Mouse (Mus musculus): ENCODE data around the gene Llgl2.
A peak's percentile ranks its signal among the peaks of the same experiment; 100 is the strongest.

The Llgl2 gene

DNA sequence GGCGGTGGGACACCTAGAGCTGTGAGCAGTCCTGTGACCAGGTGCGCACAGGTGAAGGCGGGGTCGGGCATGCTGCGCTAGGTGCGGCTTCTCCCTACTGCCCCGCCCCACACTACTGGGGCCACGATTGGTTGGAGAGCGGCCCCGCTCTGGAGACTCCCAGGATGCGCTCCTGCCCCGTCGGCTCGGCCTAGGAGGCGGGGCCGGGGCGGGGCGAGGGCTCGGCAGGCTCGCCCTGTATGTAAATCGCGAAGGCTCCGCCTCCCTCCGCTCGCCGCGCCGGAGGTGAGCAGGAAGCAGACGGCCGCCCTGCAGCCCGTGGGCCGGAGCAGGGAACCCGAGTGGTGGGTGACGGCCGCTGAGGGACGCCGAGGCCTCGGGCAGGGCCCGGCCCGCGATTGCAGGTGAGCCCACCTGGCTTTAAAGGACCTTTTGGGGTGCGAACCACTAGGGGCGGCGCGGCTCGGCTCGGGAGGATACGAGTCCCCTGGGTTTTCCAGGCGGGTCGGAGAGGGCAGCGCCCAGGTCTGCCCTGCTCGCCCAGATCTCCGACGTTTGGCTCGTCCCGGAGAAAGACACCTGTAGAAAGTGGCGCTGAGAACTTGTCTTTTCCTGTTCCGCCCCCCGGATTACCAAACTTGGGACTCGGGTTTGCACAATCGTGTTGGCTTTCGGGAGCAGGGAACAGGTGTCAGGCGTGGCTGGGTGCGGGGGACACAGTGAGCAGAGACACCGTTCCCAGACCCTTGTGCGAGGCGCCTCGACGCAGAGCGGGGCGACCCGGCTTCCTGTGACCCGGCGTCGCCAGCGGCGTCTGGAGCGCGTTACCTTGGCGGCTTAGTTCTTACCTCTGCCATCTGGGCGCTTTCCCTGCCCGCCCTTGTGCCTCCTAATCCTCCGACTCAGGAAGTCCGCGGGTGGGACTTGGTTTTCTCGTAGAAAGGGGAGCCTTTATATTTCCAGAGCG, at the start of gene Llgl2:
Gene Llgl2 (plus strand): TSS at position 276 of the 967 bp plus-strand sequence.
- peak; percentile 65 to 71 for DNase-seq (ENCODE audit: low spot score in 2 of 2)

GRCm38 (mm10) chr11:115774653-115775052, 49.2 kb upstream of the Llgl2 start:
- no peak for DNase-seq (ENCODE audit: low spot score in 2 of 2)

- peak; percentile 23 to 32 for DNase-seq (ENCODE audit: low spot score in 2 of 2)
Measured at GRCm38 (mm10) chr11:115775821-115776665, 47.8 kb upstream of the Llgl2 start.

DNA sequence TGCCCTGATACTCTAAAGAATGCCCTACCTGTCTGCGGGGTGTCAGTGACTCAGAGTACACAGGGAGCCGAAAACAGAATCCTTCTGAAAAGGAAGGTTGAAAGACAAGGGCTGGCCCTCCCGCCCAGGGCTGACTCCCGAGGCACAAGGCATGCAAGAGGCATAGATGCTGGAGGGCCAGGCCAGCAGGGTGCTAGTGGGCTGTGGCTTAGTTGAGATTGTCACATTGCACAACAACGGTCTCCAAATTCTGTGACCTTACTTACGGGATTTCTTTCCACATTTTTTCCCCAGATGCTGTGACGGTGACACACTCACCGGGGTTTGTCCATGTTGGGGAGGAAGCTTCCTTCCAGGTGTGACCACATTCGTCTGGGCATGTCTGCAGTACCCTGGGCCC, 46.9 kb upstream of the Llgl2 start:
- no peak for DNase-seq (ENCODE audit: low spot score in 2 of 2)

DNA sequence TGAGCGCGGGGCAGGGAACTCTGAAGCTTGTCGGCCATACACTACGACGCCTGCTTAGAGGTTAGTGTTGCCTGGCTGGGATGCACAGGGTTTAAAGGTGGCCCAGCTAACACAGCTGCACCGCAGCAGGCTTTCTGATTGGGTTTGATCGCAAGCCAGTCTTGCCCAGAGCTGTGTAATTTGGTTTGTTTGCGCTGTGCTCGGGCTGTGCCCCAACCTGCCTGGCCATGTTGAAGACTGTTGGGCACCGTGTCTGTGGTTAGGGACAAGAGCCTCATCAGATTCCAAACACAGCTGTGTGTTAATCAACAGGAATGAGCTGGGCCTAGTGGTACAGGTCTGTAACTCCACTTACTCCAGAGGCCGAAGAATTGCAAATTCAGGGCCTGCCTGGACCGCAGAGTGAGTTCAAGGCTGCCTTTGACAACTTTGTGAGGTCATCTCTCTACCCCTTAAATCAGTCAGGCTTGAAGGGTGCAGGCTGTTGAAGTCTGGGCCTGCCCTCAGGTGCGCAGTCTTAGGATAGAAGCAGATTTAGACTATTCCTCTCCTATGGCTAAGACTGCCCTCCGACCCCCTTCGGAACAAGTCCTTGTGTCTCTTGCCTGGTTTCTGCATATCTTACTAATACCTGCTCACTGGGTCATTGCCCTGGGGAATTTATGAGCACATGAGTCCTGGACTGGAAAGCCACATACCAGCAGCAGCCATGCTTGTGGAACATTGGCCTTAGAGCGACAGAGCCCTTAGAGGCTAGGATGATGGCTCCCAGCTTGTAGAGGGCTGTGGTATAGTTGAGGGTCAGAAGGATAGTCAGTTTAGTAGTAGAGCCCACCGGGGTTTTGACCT, 46.1 kb upstream of the Llgl2 start:
- DNase-seq (ENCODE audit: low spot score in 2 of 2) = peak in 1 of 2 experiments; percentile 22

- DNase-seq (ENCODE audit: low spot score in 2 of 2) = peak; percentile 71 to 77
Measured at GRCm38 (mm10) chr11:115779038-115779571, 44.7 kb upstream of the Llgl2 start.

GRCm38 (mm10) chr11:115780141-115781070, 43.4 kb upstream of the Llgl2 start:
- DNase-seq (ENCODE audit: low spot score in 2 of 2) = peak; percentile 72 to 83

DNA sequence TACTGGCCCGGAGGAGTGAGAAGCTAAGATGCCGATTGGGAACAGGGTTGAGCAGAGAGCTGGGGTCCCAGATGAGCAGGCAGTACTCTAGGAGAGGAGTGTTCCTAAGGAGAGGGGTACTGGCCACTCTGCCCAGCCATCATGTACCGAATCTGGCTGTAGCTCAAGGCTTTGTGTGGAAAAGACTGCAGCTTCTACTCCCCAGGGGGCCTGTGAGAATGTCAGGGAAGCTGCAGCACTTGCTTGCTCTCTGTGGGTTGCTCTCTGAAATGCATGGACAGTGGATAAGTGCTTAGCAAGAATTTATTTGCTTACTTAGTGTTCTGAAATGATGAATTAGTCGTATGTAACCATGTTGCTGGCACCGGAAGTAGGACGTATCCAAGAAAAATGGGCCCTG, 37.4 kb upstream of the Llgl2 start:
- DNase-seq (ENCODE audit: low spot score in 2 of 2) = no peak

GRCm38 (mm10) chr11:115789787-115790186, 34.1 kb upstream of the Llgl2 start:
- peak in 1 of 2 experiments; percentile 42 for DNase-seq (ENCODE audit: low spot score in 2 of 2)

DNA sequence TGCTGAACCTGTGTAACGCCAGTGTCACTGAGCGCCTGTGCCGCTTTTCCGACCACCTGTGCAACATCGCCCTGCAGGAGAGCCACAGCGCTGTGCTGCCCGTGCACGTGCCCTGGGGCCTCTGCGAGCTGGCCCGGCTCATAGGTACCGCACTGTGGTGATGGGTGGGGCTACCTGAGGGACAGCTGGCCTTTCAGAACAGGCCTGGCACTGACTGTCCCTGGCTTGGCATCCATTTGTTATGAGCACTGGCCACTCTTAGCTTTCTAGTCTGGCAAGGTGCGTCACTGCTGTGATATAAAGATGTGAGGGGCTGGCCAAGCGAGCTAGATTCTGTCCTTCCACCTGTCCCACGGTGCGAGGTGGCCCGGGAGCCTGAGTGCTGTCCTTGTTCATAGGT, 31.9 kb upstream of the Llgl2 start:
- no peak for DNase-seq (ENCODE audit: low spot score in 2 of 2)

DNA sequence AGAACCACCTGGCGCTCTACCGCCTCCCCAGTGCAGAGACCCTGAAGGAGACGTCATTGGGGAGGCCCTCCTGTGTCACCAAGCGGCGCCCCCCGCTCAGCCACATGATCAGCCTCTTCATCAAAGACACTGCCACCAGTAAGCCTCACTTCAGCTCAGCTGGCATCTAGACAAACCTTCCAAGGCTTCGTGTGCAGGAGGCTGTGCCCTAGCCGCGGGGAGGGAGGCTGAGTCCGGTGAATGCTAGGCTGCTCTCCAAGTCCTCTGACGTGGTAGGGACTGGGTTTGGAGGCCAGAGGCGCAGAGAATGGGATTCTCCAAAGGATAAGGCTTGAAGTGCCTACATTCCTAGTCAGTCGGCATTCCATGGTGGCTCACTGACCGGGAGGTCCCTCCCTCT, 31.5 kb upstream of the Llgl2 start:
- no peak for DNase-seq (ENCODE audit: low spot score in 2 of 2)

DNA sequence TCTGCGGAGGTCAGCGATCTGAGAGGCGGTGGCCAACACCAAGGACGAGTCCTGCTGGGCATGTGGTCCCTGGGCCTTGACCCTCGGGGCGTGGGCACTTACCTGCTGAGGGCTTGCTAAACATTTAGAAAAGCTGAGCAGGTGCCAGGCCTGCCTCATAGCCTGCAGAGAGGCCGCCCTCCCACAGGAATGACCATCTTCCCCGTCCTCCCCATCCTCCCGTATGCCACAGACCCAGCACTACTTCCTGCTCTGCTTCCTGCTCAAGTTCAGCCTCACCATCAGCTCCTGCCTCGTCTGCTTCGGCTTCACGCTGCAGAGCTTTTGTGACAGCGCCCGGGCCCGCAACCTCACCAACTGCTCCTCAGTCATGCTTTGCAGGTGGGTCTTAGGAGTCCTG, 27.0 kb upstream of the Llgl2 start:
- DNase-seq (ENCODE audit: low spot score in 2 of 2) = no peak

DNA sequence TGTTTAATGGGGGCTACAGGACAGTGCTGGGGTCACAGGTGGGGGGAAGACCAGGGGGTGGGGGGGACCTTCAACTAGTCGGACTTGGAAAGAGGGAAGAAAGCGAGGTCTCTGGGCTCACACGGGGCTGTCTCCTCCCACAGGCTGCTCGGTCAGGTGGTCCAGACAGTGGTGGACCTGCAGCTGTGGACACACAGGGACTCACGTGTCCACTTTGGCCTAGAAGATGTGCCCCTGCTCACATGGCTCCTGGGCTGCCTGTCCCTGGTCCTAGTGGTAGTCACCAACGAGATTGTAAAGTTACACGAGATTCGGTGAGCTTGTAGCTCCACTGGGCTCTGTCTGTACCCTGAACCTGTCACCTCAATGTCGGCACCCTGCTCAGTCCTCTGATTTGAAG, 26.2 kb upstream of the Llgl2 start:
- DNase-seq (ENCODE audit: low spot score in 2 of 2) = no peak

- DNase-seq (ENCODE audit: low spot score in 2 of 2) = no peak
Measured at GRCm38 (mm10) chr11:115800981-115801380, 22.9 kb upstream of the Llgl2 start.

DNA sequence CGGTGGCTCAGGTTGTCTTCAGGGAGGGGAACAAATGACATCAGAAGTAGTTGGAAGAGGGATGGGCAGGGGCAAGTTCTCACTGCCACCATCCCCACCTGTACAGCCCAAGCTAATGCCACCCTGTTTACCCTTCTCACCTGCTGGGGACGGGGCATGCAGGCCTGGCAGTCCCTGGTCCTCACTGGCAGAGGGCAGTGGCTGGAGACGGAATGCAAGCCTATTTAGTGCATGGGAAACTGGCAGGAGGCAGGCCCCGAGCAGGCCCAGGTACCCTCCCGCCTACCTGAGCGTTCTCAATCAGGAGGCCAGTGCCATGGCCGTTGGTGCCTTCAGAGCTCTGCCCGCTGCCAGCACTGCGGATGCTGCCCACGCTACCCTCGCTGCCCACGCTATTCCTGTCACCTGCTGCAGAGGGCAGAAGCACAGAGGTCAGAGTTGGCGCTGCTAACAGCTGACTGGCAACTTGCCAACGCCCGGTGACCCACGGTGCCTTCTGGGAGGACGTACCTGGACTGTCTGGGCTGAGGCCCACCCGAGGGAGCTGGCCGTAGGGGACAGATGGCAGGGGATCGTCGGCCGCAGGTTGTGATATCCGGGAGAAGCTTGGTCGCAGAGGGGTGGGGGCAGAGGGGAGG, 20.7 kb upstream of the Llgl2 start:
- DNase-seq (ENCODE audit: low spot score in 2 of 2) = no peak

- no peak for DNase-seq (ENCODE audit: low spot score in 2 of 2)
Measured at GRCm38 (mm10) chr11:115805005-115805404, 18.8 kb upstream of the Llgl2 start.

GRCm38 (mm10) chr11:115806154-115806553, 17.7 kb upstream of the Llgl2 start:
- DNase-seq (ENCODE audit: low spot score in 2 of 2) = no peak

GRCm38 (mm10) chr11:115807306-115807705, 16.5 kb upstream of the Llgl2 start:
- peak; percentile 70 to 71 for DNase-seq (ENCODE audit: low spot score in 2 of 2)

DNA sequence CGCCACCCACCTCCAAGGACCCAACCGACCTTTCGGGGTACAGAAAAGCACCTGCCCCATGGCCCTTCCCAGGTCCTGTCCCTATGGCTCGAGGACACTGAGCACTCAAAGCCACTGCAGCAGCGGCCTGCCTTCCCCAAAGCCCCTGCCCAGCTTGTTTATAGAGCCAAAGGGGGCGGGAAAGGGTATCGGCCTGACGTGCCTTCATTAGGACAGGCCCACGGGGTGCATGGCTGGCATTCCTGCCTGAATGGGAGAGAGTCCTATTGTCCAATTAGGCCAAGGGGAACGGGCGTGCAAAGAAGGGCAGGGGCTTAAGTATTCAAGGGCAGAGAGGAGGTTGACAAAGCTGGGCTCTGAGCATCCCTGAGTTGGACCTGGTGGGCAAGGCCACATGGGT, 15.9 kb upstream of the Llgl2 start:
- DNase-seq (ENCODE audit: low spot score in 2 of 2) = no peak

Data from right cerebral cortex, postnatal 10 days (tissue).